Mouse (Mus musculus): Measurements from ENCODE around the gene Rbm4. TPM values are rescaled to one million over a fixed set of nuclear protein-coding genes. Genes with fewer than 3 reads are reported as not detected.

The Rbm4 gene
- polyA plus RNA-seq (2015; fragmentation: Nextera tagmentation; extraction: Ambion mirVana): 103 TPM in 2 replicates

DNA sequence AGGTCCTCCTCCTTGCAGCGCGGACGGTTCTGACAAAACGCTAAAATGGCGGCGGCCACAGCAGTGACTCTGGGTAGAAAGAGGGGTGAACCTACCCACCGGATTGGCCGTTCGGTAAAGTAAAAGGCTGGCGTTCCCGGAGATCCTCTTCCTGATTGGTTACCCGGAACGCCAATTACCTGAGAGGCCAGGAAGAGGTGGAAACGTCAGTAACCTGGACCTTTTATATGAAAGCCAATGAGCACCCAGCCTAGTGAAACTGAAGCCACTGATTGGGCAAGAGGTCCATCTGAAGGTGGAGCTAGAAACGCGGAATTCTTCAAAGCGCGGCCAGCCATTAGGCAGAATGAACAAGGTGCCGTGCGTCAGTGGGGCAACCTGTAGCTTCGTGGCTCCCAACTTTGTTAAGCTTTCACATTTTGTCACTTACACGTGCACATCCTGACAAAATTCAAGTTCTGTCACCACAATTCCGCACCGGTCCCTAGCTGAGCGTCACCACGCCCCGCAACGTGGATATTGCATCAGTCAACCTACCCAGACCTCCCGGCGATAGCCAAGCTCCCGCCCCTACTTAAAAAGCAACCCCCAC lies at the start of gene Rbm4:
TSS of gene Rbm4 (minus strand) at position 71 of the 592 bp plus-strand sequence.
- ATAC-seq: peak; percentile 98
- Histone ChIP-seq H3K4me2 (peak within 1 kb of the TSS; percentile 80), H3K36me3 (ENCODE audit: poor library complexity, severe bottlenecking) (peaks cover 39% of the 10 kb centered on the region), H3K9me3 (replicated peaks) (no peaks in the 10 kb centered on the region), H3K4me3 (peak within 1 kb of the TSS; percentile 70), H3K27me3 (no peaks in the 10 kb centered on the region), H3K9ac (peak within 1 kb of the TSS; percentile 76), H3K27ac (peak within 1 kb of the TSS; percentile 82), H3K4me1 (peaks cover 46% of the 10 kb centered on the region)
- 1% methylated on average over 31 of the region's 31 CpGs for WGBS

DNA sequence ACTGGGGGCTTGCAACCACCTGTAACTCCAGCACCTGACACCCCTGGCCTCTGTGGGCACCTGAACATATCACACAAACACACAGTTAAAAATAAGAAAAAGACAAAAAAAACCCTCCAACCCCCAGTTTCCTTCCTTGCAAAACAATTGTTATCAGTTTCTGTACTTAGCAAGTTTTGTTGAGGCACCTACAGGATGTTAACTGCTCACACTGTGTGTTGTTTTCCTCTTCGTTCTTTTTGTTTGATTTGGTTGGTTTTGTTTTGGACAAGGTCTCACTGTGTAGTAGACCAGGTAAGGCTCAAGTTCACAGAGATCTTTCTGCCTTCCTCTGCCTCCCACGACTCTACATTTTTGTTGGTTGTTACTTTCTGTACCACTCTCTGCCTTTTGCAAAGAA lies 48.9 kb upstream of the Rbm4 start:
- Histone ChIP-seq H3K4me3 (no peak overlapping the region), H3K9ac (no peak overlapping the region), H3K4me1 (peaks cover 18% of the 10 kb centered on the region), H3K27me3 (peaks cover 39% of the 10 kb centered on the region), H3K27ac (no peak overlapping the region), H3K36me3 (ENCODE audit: poor library complexity, severe bottlenecking) (no peaks in the 10 kb centered on the region), H3K4me2 (no peak overlapping the region), H3K9me3 (replicated peaks) (no peaks in the 10 kb centered on the region)
- ATAC-seq: no peak
- WGBS: 77% methylated on average over 2 of the region's 2 CpGs

DNA sequence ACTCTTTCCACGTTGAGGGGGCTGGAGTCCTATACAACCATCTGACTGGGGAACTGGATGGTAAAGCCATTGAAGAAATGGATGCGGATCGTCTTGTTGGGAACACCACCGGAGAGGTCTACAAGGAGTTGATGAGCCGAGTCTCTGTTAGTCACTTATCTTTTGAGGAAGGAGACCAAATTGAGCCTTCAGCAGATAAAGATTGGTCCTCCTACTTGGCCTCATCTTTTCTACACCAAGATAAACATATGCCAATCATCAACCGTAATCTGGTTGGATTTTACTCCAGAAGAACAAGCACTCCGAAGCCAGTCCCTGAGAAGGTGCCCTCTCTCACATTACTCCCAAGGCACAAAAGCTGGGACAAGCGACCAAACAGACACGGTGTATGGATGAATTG lies 47.1 kb upstream of the Rbm4 start:
- no peak overlapping the region for H3K9ac ChIP-seq
- no peak overlapping the region for H3K4me3 ChIP-seq
- H3K4me2 ChIP-seq: no peak overlapping the region
- peaks cover 35% of the 10 kb centered on the region for H3K27me3 ChIP-seq
- H3K27ac ChIP-seq: no peak overlapping the region
- H3K9me3 ChIP-seq (replicated peaks): no peaks in the 10 kb centered on the region
- no peak for ATAC-seq
- 84% methylated on average over 9 of the region's 9 CpGs for WGBS
- no peaks in the 10 kb centered on the region for H3K36me3 ChIP-seq (ENCODE audit: poor library complexity, severe bottlenecking)
- H3K4me1 ChIP-seq: peaks cover 18% of the 10 kb centered on the region

DNA sequence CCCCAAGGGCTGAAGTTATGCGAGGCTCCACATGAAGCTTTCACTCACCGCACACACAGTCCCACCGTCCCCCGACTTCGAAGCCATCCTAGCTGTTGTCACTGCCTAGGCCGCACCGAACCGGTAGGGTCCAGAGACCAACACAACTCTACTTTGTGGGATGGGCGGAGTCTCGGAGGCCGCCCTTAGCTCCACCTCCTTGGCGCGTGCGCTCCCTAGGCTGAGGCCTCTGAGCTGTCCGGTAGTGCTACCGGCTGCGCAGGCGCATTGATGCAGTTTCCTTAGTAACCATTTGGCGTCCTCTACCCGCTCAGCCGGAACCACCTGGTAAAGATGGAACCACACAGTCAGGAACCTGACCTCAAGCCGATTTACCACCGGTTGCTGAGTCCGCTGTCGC lies 45.4 kb upstream of the Rbm4 start, which contains the start of the genes Ccs and Ccdc87:
TSS of gene Ccs (minus strand) at position 184 of the 400 bp plus-strand sequence.
TSS of gene Ccdc87 (plus strand) at position 218 of the 400 bp plus-strand sequence.
- Histone ChIP-seq H3K4me1 (peaks cover 18% of the 10 kb centered on the region), H3K36me3 (ENCODE audit: poor library complexity, severe bottlenecking) (peaks cover 3% of the 10 kb centered on the region; the same call in 1 of the 2 replicates), H3K27me3 (peaks cover 35% of the 10 kb centered on the region), H3K4me2 (peak within 1 kb of the TSS; percentile 97), H3K27ac (no peak within 1 kb of the TSS), H3K9me3 (replicated peaks) (no peaks in the 10 kb centered on the region), H3K9ac (peak within 1 kb of the TSS; percentile 69), H3K4me3 (peak within 1 kb of the TSS; percentile 64)
- under 1% methylated on average over 25 of the region's 25 CpGs for WGBS
- peak; percentile 99 for ATAC-seq

DNA sequence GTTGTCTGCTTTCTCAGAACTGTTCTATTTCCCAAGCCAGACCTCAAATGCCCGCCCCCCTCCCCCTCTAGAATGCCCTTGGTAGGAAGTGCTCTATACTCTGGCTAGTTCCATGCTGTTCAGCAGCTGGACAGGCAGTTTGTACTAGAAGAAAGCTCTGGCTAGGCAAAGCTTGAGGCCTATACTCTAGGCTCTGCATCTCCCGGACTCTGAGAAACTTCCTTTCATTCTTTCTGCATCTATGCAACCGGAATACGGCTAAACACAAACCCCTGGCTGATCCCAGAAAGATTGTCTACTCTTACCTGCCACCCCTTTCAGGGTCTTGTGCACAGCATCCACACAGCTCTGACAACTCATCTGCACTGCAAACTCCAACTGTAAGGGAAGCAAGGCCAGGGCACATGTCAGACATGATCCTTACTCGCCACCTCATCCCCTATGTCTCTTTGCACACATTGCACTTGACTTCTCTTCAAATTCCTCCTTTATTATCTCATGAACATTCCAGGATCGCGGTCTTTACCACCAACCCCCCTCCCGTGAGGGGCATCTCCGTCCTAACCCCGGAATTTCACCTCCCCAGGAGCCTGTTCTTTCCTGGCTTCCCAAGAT lies 44.9 kb upstream of the Rbm4 start:
- peaks cover 18% of the 10 kb centered on the region for H3K4me1 ChIP-seq
- peaks cover 3% of the 10 kb centered on the region; the same call in 1 of the 2 replicates for H3K36me3 ChIP-seq (ENCODE audit: poor library complexity, severe bottlenecking)
- peak overlapping the region; percentile 64 for H3K4me3 ChIP-seq
- H3K9ac ChIP-seq: peak overlapping the region; percentile 69
- H3K27ac ChIP-seq: no peak overlapping the region
- WGBS: 36% methylated on average over 10 of the region's 10 CpGs
- no peaks in the 10 kb centered on the region for H3K9me3 ChIP-seq (replicated peaks)
- peak overlapping the region; percentile 97 for H3K4me2 ChIP-seq
- 0 out of 2 replicates have a peak, but pooled peaks have one; percentile 11 for ATAC-seq
- H3K27me3 ChIP-seq: peaks cover 35% of the 10 kb centered on the region

DNA sequence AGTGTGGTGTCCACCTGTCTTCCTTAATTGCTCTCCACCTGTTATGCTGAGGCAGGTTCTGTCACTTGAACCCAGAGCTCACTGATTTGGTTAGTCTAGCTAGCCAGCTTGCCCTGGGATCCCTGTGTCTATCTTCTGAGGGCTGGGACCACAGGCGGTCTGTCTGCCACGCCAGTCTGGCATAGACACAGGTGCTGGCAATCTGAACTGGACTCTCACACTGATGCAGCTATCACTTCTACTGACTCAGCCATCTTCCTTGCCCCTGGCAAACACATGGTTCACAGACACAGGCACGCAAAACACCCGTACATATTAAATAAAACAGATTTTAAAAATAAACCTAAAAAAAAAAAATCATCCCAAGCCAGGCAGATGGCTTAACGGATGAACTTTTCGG lies 43.3 kb upstream of the Rbm4 start:
- Histone ChIP-seq H3K9ac (no peak overlapping the region), H3K4me1 (peaks cover 23% of the 10 kb centered on the region), H3K27me3 (peaks cover 26% of the 10 kb centered on the region), H3K4me2 (no peak overlapping the region), H3K9me3 (replicated peaks) (no peaks in the 10 kb centered on the region), H3K36me3 (ENCODE audit: poor library complexity, severe bottlenecking) (peaks cover 10% of the 10 kb centered on the region; the same call in 1 of the 2 replicates), H3K4me3 (no peak overlapping the region), H3K27ac (no peak overlapping the region)
- no peak for ATAC-seq
- WGBS: 92% methylated on average over 6 of the region's 6 CpGs

DNA sequence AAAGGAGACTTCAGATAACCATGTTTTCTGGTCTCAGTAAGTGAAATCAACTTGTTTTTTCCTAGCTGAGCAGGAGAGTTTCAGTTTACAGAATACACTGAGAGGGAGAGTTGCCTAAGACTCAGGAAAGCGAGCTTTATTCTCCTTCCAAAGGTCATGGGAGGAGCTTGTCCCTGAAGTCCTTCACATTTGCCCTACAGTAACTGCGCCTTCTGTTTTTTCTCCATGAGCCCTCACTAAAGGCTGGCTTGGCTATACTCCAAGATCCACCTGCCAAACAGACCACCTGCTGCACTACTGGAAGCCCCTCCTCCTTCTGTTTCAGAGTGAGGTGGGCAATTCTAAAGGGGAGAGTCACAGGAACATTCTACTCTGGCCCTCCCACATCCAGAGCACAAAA lies 42.4 kb upstream of the Rbm4 start:
- Histone ChIP-seq H3K4me3 (no peak overlapping the region), H3K9ac (no peak overlapping the region), H3K27ac (no peak overlapping the region), H3K4me2 (no peak overlapping the region), H3K27me3 (peaks cover 17% of the 10 kb centered on the region), H3K36me3 (ENCODE audit: poor library complexity, severe bottlenecking) (peaks cover 13% of the 10 kb centered on the region; the same call in 1 of the 2 replicates), H3K4me1 (peaks cover 23% of the 10 kb centered on the region), H3K9me3 (replicated peaks) (no peaks in the 10 kb centered on the region)
- 72% methylated on average over 2 of the region's 2 CpGs for WGBS
- ATAC-seq: no peak

DNA sequence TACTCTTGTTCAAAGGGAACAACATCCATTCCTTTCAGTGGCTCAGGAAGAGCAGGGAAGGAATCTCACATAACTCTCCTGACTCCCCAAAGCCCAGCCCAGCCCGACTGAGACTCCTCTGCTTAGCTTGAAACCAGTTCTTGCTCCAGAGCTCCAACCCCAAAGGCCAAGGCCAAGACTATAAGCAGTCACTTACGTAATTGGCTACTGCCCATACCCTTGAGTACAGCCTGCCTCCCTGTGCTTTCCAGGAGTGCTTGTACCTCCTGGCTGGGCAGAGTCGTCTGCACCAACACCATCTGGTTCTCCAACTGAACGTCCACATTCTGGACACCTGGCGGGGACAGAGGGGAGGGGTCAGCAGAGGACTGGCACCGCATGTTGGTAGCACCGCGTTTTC lies 40.3 kb upstream of the Rbm4 start:
- Histone ChIP-seq H3K27me3 (no peaks in the 10 kb centered on the region), H3K4me2 (no peak overlapping the region), H3K9ac (no peak overlapping the region), H3K4me1 (peaks cover 17% of the 10 kb centered on the region), H3K4me3 (no peak overlapping the region), H3K36me3 (ENCODE audit: poor library complexity, severe bottlenecking) (peaks cover 15% of the 10 kb centered on the region; the same call in 1 of the 2 replicates), H3K9me3 (replicated peaks) (no peaks in the 10 kb centered on the region), H3K27ac (no peak overlapping the region)
- no peak for ATAC-seq
- 87% methylated on average over 8 of the region's 8 CpGs for whole genome bisulfite sequencing

DNA sequence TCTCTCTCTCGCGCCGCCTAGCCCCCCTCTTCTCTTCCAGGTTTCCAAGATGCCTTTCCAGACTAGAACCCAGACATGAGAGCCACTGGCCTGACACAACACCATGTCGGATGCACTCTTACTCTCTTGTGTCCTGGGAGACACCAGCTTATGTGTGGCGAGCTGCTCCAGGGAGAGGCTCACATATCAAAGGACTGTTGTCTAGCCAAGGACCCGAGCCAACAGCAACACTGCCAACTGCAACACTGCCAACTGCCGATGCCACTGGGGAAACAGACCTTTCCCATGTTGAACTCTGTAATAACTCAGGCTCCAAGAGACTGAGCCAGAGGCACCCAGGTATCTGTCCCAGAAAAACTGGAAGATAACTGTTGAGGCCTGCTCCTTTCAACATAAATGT lies 35.5 kb upstream of the Rbm4 start:
- no peak overlapping the region; the same call in 1 of the 2 replicates for H3K27ac ChIP-seq
- H3K9me3 ChIP-seq (replicated peaks): no peaks in the 10 kb centered on the region
- no peaks in the 10 kb centered on the region for H3K27me3 ChIP-seq
- peaks cover 5% of the 10 kb centered on the region; the same call in 1 of the 2 replicates for H3K4me1 ChIP-seq
- H3K36me3 ChIP-seq (ENCODE audit: poor library complexity, severe bottlenecking): peaks cover 20% of the 10 kb centered on the region; the same call in 1 of the 2 replicates
- H3K4me3 ChIP-seq: no peak overlapping the region
- H3K4me2 ChIP-seq: no peak overlapping the region
- ATAC-seq: no peak
- 65% methylated on average over 7 of the region's 7 CpGs for WGBS
- no peak overlapping the region for H3K9ac ChIP-seq

DNA sequence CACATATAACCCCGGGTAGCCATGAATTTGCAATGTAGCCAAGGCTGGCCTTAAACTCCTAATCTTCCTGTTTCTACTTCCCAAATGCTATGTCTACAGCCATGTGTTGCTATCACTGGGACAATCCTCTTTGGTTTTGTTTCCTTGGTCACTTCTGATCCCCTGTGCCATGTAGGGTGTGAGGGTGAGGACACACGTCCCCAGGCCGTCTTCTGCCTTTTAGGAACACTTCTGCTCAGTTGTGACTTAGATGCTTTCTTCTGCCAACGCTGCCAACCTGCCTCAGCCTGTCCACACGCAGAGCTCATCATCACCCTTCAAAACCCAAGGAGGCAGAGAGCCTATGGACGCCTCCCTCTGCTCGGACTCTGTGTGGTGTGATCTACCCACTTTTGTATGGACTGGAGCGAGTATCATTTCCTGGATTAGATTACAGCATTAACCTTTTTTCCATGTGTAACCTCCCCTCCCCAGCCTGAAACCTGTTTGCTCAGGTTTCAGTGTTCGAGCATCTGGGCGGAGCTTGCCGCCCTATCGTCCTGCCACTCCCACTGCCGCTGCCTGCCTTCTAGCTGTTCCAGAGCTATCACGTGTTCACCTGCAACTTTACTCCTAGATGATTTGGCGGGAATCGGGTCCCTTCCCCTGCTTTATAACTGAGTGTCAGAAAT lies 34.9 kb upstream of the Rbm4 start:
- 62% methylated on average over 16 of the region's 16 CpGs for WGBS
- Histone ChIP-seq H3K9me3 (replicated peaks) (no peaks in the 10 kb centered on the region), H3K4me2 (no peak overlapping the region), H3K36me3 (ENCODE audit: poor library complexity, severe bottlenecking) (peaks cover 20% of the 10 kb centered on the region; the same call in 1 of the 2 replicates), H3K9ac (no peak overlapping the region), H3K27ac (no peak overlapping the region), H3K4me1 (peaks cover 5% of the 10 kb centered on the region; the same call in 1 of the 2 replicates), H3K27me3 (no peaks in the 10 kb centered on the region), H3K4me3 (no peak overlapping the region)
- no peak for ATAC-seq

DNA sequence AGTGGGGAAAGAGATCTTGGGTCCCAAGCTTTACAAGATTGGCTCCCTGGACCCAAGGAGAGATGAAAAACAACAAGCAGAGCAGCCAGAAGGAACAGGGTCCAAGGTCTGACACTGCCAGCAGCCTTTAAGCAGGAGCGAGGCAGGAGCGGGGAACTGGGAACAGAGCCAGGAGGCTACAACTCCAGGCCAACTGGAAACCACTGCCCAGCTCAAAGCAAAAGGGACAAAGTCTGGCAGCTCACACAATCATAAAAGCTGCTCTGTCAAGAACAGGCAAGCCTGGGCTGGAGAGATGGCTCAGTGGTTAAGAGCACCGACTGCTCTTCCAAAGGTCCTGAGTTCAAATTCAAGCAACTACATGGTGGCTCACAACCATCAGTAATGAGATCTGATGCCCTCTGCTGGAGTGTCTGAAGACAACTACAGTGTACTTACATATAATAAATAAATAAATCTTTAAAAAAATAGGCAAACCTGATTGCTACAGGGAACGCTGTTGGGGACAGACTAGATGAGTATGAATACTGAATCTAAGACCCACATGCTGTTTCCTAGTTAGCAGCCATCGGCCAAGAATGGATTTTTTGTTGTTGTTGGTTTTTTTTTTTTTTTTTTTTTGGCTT lies 27.1 kb upstream of the Rbm4 start:
- H3K36me3 ChIP-seq (ENCODE audit: poor library complexity, severe bottlenecking): peaks cover 7% of the 10 kb centered on the region; the same call in 1 of the 2 replicates
- H3K27ac ChIP-seq: no peak overlapping the region
- no peak for ATAC-seq
- 77% methylated on average over 5 of the region's 5 CpGs for WGBS
- no peaks in the 10 kb centered on the region for H3K9me3 ChIP-seq (replicated peaks)
- H3K4me3 ChIP-seq: no peak overlapping the region
- H3K9ac ChIP-seq: no peak overlapping the region
- no peaks in the 10 kb centered on the region for H3K27me3 ChIP-seq
- H3K4me2 ChIP-seq: no peak overlapping the region
- no peaks in the 10 kb centered on the region for H3K4me1 ChIP-seq

All from forebrain, embryonic 13.5 days (tissue).